Comparison of ENCODE assay signal across 8 mouse cellular contexts in the genomic region with DNA sequence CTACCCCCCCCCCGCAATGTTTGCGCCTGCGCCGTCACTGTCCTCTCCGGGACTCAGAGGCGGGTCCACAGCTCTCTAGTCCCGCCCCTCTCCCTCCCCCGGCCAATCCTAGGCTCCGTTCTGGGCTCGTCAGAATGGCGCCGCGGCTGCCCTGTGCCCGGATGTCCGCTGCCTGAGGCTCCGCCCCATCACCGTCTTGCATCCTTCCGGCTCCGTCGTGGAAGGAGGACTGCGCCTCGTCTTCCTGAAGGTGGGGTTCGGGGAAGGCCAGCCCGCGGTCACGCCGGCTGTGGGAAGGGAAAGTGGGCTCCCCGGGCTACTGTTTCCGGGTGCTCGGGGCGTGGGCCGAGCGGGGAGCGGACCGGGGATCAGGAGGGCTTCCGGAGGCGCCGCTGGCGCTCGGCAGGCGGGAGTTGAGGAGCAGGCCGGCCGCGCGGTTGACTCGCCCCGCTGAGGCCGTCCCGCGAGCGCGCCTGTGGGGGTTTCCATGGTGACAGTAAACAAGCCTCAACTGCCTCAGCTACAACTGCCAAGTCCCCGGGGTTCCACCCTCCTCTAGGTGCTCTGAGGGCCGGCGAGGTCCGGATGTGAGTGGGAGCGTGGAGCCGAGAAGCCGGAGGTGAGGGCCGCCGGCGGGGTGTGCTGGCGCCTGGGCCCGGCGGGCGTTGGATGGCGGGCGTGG. TPM values are rescaled to one million over a fixed set of nuclear protein-coding genes. Genes with fewer than 3 reads are reported as not detected.
DNase-seq lines count a peak whose midpoint lies in the region; ATAC-seq and TF ChIP-seq lines count a peak whose summit lies in the region.

No protein-coding gene starts in this region.

- no peaks in the 10 kb centered on the region for H3K9me3 ChIP-seq in embryonic facial prominence, embryonic 14.5 days (ENCODE audit: control insufficient read depth, low read length)
- no peaks in the 10 kb centered on the region for H3K9me3 ChIP-seq in limb, embryonic 14.5 days (ENCODE audit: control insufficient read depth, low read length)
- no peaks in the 10 kb centered on the region for H3K9me3 ChIP-seq in midbrain, postnatal 0 days (ENCODE audit: low read length)

- H3K4me2 ChIP-seq in embryonic facial prominence, embryonic 14.5 days (ENCODE audit: low read depth, low read length) = peak overlapping the region; percentile 84
- peak overlapping the region; percentile 48 for H3K4me2 ChIP-seq in limb, embryonic 14.5 days (replicated peaks; ENCODE audit: low read depth, low read length, severe bottlenecking)
- peak overlapping the region; percentile 97 for H3K4me2 ChIP-seq in midbrain, postnatal 0 days (ENCODE audit: low read depth, low read length, poor library complexity, severe bottlenecking)

- H3K4me3 ChIP-seq in embryonic facial prominence, embryonic 14.5 days (ENCODE audit: low read depth, low read length) = peak overlapping the region; percentile 99
- peak overlapping the region; percentile 77 for H3K4me3 ChIP-seq in limb, embryonic 14.5 days (replicated peaks; ENCODE audit: low read length)
- peak overlapping the region; percentile 81 for H3K4me3 ChIP-seq in midbrain, postnatal 0 days (ENCODE audit: low read depth, low read length)

- ATAC-seq in embryonic facial prominence, embryonic 14.5 days (ENCODE audit: low read depth) = peak; percentile 97
- ATAC-seq in limb, embryonic 14.5 days (ENCODE audit: low FRiP score, low read depth) = peak; percentile 94
- ATAC-seq in midbrain, postnatal 0 days (ENCODE audit: low FRiP score) = peak; percentile 99

- peak overlapping the region; percentile 99 for H3K27ac ChIP-seq in embryonic facial prominence, embryonic 14.5 days (replicated peaks; ENCODE audit: low read depth, low read length)
- H3K27ac ChIP-seq in limb, embryonic 14.5 days (replicated peaks; ENCODE audit: low read depth, low read length) = peak overlapping the region; percentile 95
- H3K27ac ChIP-seq in midbrain, postnatal 0 days (ENCODE audit: low read depth, low read length) = peak overlapping the region; percentile 88

- TF ChIP-seq CTCF in midbrain, postnatal 0 days (IDR thresholded peaks at IDR 0.05) = peak; percentile 22

- H3K4me1 ChIP-seq in embryonic facial prominence, embryonic 14.5 days (ENCODE audit: control insufficient read depth, insufficient read depth, low read length) = peaks cover 19% of the 10 kb centered on the region
- peaks cover 23% of the 10 kb centered on the region for H3K4me1 ChIP-seq in limb, embryonic 14.5 days (ENCODE audit: control insufficient read depth, insufficient read depth, low read length)
- H3K4me1 ChIP-seq in midbrain, postnatal 0 days (ENCODE audit: insufficient read depth, low read length) = no peaks in the 10 kb centered on the region; the same call in 1 of the 2 replicates

- DNase-seq in 3T3-L1 (ENCODE audit: low read depth, low spot score) = peak; percentile 98
- DNase-seq in adrenal gland, postnatal 4 days (ENCODE audit: low spot score in 2 of 2) = peak; percentile 91 to 94
- peak; percentile 99 for DNase-seq in embryonic facial prominence, embryonic 14.5 days (ENCODE audit: low spot score)
- DNase-seq in heart, adult 8-10 months (ENCODE audit: low spot score) = peak; percentile 98
- DNase-seq in kidney, adult 9 months = peak; percentile 98
- DNase-seq in limb, embryonic 14.5 days (ENCODE audit: low spot score) = peak; percentile 99
- peak; percentile 99 for DNase-seq in midbrain, postnatal 0 days (ENCODE audit: low spot score)
- DNase-seq in spleen, postnatal 14 days (ENCODE audit: low spot score in 2 of 2) = peak; percentile 91

- TF ChIP-seq POLR2A in limb, embryonic 14.5 days (IDR thresholded peaks at IDR 0.05; ENCODE audit: borderline replicate concordance, extremely low read depth, insufficient read depth, insufficient read length) = peak; percentile 84; the same call in 1 of the 2 replicates

- 1% methylated on average over 25 of the region's 68 CpGs for WGBS in embryonic facial prominence, embryonic 14.5 days
- WGBS in limb, embryonic 14.5 days = 1% methylated on average over 52 of the region's 68 CpGs
- under 1% methylated on average over 52 of the region's 68 CpGs for WGBS in midbrain, postnatal 0 days

- no peaks in the 10 kb centered on the region for H3K36me3 ChIP-seq in embryonic facial prominence, embryonic 14.5 days (ENCODE audit: control insufficient read depth, insufficient read depth, low read length)
- H3K36me3 ChIP-seq in limb, embryonic 14.5 days (ENCODE audit: control insufficient read depth, insufficient read depth, low read length) = no peaks in the 10 kb centered on the region
- no peaks in the 10 kb centered on the region for H3K36me3 ChIP-seq in midbrain, postnatal 0 days (ENCODE audit: insufficient read depth, low read length)

- H3K9ac ChIP-seq in embryonic facial prominence, embryonic 14.5 days (ENCODE audit: low read depth, low read length) = peak overlapping the region; percentile 97
- H3K9ac ChIP-seq in limb, embryonic 14.5 days (ENCODE audit: low read depth, low read length, severe bottlenecking) = peak overlapping the region; percentile 93
- H3K9ac ChIP-seq in midbrain, postnatal 0 days (replicated peaks; ENCODE audit: low read length, poor library complexity, severe bottlenecking) = peak overlapping the region; percentile 85

- H3K27me3 ChIP-seq in embryonic facial prominence, embryonic 14.5 days (replicated peaks; ENCODE audit: control insufficient read depth, insufficient read depth, low read length) = no peaks in the 10 kb centered on the region
- no peaks in the 10 kb centered on the region for H3K27me3 ChIP-seq in limb, embryonic 14.5 days (ENCODE audit: control insufficient read depth, insufficient read depth, low read length)
- no peaks in the 10 kb centered on the region for H3K27me3 ChIP-seq in midbrain, postnatal 0 days (ENCODE audit: insufficient read depth, low read length)

RNA-seq across cellular contexts. Expression of a gene that starts 6.6 kb away (rescaled TPM):
- total RNA-seq in adrenal gland, postnatal 4 days (2021) = 100 to 1,000 TPM; 445 to 477 TPM
- polyA plus RNA-seq in embryonic facial prominence, embryonic 14.5 days (2014; fragmentation: Nextera tagmentation; extraction: Ambion mirVana) = 583 and 637 TPM in 2 replicates
- 100 to 1,000 TPM; 170 to 189 (median 180) TPM for total RNA-seq in heart, adult 8-10 months (2022)
- polyA plus RNA-seq in limb, embryonic 14.5 days (2012; rRNA removed) = 385 and 486 TPM in 2 replicates
- 609 and 633 TPM in 2 replicates for polyA plus RNA-seq in limb, embryonic 14.5 days (2014; fragmentation: Nextera tagmentation; extraction: Ambion mirVana)
- total RNA-seq in midbrain, postnatal 0 days (2014; rRNA removed) = 154 and 159 TPM in 2 replicates
- polyA plus RNA-seq in midbrain, postnatal 0 days (2015; fragmentation: Nextera tagmentation; extraction: Ambion mirVana) = 173 and 183 TPM in 2 replicates

RNA-seq across cellular contexts. Expression of a gene that starts 30.8 kb away (rescaled TPM):
- 1 to 10 TPM in 1 of 2 experiments, not detected in 1; 5.6 TPM for total RNA-seq in adrenal gland, postnatal 4 days (2021)
- polyA plus RNA-seq in embryonic facial prominence, embryonic 14.5 days (2014; fragmentation: Nextera tagmentation; extraction: Ambion mirVana) = 1.2 and 2.8 TPM in 2 replicates
- not detected for total RNA-seq in heart, adult 8-10 months (2022)
- not detected in 2 replicates for polyA plus RNA-seq in limb, embryonic 14.5 days (2012; rRNA removed)
- 1.4 and 2.5 TPM in 2 replicates for polyA plus RNA-seq in limb, embryonic 14.5 days (2014; fragmentation: Nextera tagmentation; extraction: Ambion mirVana)
- not detected in 2 replicates for total RNA-seq in midbrain, postnatal 0 days (2014; rRNA removed)
- 0.49 and 0.96 TPM in 2 replicates for polyA plus RNA-seq in midbrain, postnatal 0 days (2015; fragmentation: Nextera tagmentation; extraction: Ambion mirVana)

RNA-seq across cellular contexts. Expression of a gene that starts 44.8 kb away (rescaled TPM):
- 1 to 10 TPM; 4.9 to 5.7 TPM for total RNA-seq in adrenal gland, postnatal 4 days (2021)
- polyA plus RNA-seq in embryonic facial prominence, embryonic 14.5 days (2014; fragmentation: Nextera tagmentation; extraction: Ambion mirVana) = 6.1 and 7.9 TPM in 2 replicates
- total RNA-seq in heart, adult 8-10 months (2022) = under 1 TPM in 3 of 4 experiments, not detected in 1; 0.22 to 0.41 (median 0.26) TPM
- 7.4 and 8.6 TPM in 2 replicates for polyA plus RNA-seq in limb, embryonic 14.5 days (2012; rRNA removed)
- polyA plus RNA-seq in limb, embryonic 14.5 days (2014; fragmentation: Nextera tagmentation; extraction: Ambion mirVana) = 9.7 and 11.8 TPM in 2 replicates
- total RNA-seq in midbrain, postnatal 0 days (2014; rRNA removed) = 14.5 and 18.6 TPM in 2 replicates
- 16.1 and 16.6 TPM in 2 replicates for polyA plus RNA-seq in midbrain, postnatal 0 days (2015; fragmentation: Nextera tagmentation; extraction: Ambion mirVana)

Comparison
In these comparisons a context has a peak if more than half of its experiments do, and no peak if none do; other contexts are left out.
1. Peak in every context shown above with its lines: DNase-seq, ATAC-seq, H3K4me3 ChIP-seq and H3K27ac ChIP-seq.
2. RNA of a gene that starts 44.8 kb away (total RNA-seq): 14.5 to 18.6 TPM in midbrain, postnatal 0 days and 4.9 to 5.7 TPM in adrenal gland, postnatal 4 days; 0.22 to 0.41 TPM in heart, adult 8-10 months; every median in the first group is over 4 times any median in the second.